Mouse (Mus musculus) embryonic facial prominence, embryonic 12.5 days (tissue): ENCODE measurements around the gene Apoc4. TPM values are rescaled to one million over a fixed set of nuclear protein-coding genes. Genes with fewer than 3 reads are reported as not detected.

Experiments used
- ATAC-seq: fragments of 200-750 bp; cut with Nextera tagmentation; 2 replicates; pipeline ENCODE4 v1.8.0; 2017; ENCODE audit not compliant: insufficient number of reproducible peaks, insufficient read depth, low FRiP score, low TSS enrichment
- H3K27ac ChIP-seq: fragments of 300-500 bp; sonication (generic); 2 replicates; pipeline ENCODE4 v1.5.1; 2016; ENCODE audit warnings: mild to moderate bottlenecking
- H3K27me3 ChIP-seq: fragments of 300-500 bp; sonication (generic); 2 replicates; pipeline ENCODE4 v1.6.1; 2016; ENCODE audit warnings: mild to moderate bottlenecking, moderate library complexity
- H3K36me3 ChIP-seq: fragments of 300-500 bp; sonication (generic); 2 replicates; pipeline ENCODE4 v1.6.1; 2016; ENCODE audit warnings: mild to moderate bottlenecking
- H3K4me1 ChIP-seq: fragments of 300-500 bp; sonication (generic); 2 replicates; pipeline ENCODE4 v1.6.1; 2016
- H3K4me2 ChIP-seq: fragments of 300-500 bp; sonication (generic); replicated peaks from 2 replicates; pipeline ENCODE4 v1.6.1; 2016; ENCODE audit warnings: mild to moderate bottlenecking, moderate library complexity
- H3K4me3 ChIP-seq: fragments of 300-500 bp; sonication (generic); 2 replicates; pipeline ENCODE4 v1.5.1; 2016; ENCODE audit warnings: mild to moderate bottlenecking
- H3K9ac ChIP-seq: fragments of 300-500 bp; sonication (generic); 2 replicates; pipeline ENCODE4 v1.6.1; 2016; ENCODE audit warnings: mild to moderate bottlenecking, moderate library complexity
- H3K9me3 ChIP-seq: fragments of 300-500 bp; sonication (generic); 2 replicates; pipeline ENCODE4 v1.6.1; 2016; ENCODE audit warnings: mild to moderate bottlenecking, moderate library complexity
- WGBS: fragments of 180-500 bp; shearing (Covaris S2); methylation state at CpG from one replicate; pipeline ENCODE4 v1.1.7; 2016; 5-methylcytosine and 5-hydroxymethylcytosine counted together
- polyA plus RNA-seq: library from polyadenylated mRNA; unstranded; fragments of >200 nt; fragmentation: Nextera tagmentation; extraction: Ambion mirVana; gene quantifications from 2 replicates; pipeline ENCODE4 v1.2.1, GENCODE M21; 2016

The Apoc4 gene
- polyA plus RNA-seq, 1 experiment from 2014 or later = not detected

DNA sequence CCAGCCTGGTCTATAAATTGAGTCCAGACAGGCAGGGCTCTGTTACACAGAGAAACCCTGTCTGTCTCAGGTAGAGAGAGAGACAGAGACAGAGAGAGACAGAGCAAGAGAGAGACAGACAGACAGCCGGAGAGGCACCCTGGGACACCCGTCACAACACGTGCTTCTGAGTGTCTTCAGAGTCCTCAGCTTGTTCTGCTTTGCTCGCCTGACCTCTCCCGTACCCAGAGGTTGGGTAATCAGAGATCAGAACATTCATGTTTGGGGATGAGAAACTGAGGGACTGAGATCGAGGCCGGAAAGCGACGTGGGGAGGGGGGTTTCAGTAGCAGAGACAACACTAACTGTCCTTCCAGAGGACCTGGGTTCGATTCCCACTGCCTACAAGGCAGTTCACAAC is 5.5 kb downstream of the Apoc4 start:
- no peak for ATAC-seq
- Histone ChIP-seq H3K4me3 (no peak overlapping the region), H3K4me2 (no peak overlapping the region), H3K4me1 (no peaks in the 10 kb centered on the region), H3K9ac (no peak overlapping the region), H3K27me3 (no peaks in the 10 kb centered on the region), H3K9me3 (no peaks in the 10 kb centered on the region), H3K36me3 (no peaks in the 10 kb centered on the region), H3K27ac (no peak overlapping the region)
- 80% methylated on average over 10 of the region's 10 CpGs for WGBS

DNA sequence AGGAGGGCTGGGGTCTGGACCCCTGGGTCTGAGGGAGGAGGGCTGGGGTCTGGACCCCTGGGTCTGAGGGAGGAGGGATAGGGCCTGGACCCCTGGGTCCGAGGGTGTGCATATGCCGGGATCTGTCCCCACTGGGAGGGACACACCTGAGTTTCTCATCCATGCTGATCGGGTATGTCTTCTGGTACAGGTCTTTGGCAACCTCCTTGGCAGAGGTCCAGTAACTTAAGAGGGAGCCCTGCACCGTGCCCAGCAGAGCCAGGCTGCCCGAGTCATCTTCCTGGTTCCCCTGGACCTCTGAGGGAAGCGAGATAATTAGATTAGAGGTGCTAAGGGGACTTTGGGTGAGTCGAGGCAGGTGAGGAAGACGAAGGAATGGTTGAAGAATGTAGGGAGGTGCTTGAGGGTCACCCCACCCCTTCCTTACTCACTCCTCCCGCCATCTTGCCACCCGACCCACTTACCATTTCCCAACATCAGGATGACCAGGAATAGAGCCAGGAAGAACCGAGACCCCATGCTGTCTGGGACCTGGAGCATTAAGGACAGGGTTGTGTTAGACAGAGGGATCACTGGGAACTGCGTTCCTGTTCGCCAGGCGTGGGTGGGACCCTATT is 8.1 kb downstream of the Apoc4 start:
- no peak overlapping the region for H3K9ac ChIP-seq
- no peak overlapping the region for H3K4me3 ChIP-seq
- peaks cover 4% of the 10 kb centered on the region; the same call in 1 of the 2 replicates for H3K4me1 ChIP-seq
- H3K27ac ChIP-seq = no peak overlapping the region
- no peaks in the 10 kb centered on the region for H3K27me3 ChIP-seq
- WGBS = 62% methylated on average over 14 of the region's 14 CpGs
- no peak overlapping the region for H3K4me2 ChIP-seq
- ATAC-seq = no peak
- no peaks in the 10 kb centered on the region for H3K9me3 ChIP-seq
- H3K36me3 ChIP-seq = no peaks in the 10 kb centered on the region

DNA sequence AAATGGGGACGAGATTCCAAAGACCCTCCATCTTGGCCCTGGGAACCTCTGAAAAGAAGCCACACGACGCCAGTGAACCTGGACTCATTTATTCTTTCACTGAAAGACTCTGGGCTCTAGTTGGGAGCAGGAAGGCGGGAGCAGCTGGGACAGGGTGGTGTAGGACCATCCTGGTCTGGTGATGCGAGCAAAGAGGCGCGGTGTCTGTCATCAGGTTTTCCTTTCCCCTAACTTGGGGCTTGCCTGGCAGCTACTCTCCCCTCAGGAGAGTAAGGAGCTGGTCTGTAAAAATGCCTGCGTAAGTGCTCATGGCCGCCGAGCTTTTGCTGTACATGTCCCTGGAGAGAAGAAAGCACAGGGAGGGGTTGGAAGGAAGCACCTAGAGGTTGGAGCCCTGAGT is 9.8 kb downstream of the Apoc4 start:
- H3K27me3 ChIP-seq = no peaks in the 10 kb centered on the region
- H3K4me3 ChIP-seq = no peak overlapping the region
- no peak overlapping the region for H3K9ac ChIP-seq
- H3K9me3 ChIP-seq = no peaks in the 10 kb centered on the region
- 70% methylated on average over 10 of the region's 10 CpGs for WGBS
- H3K4me1 ChIP-seq = peaks cover 4% of the 10 kb centered on the region; the same call in 1 of the 2 replicates
- no peak overlapping the region for H3K27ac ChIP-seq
- no peak overlapping the region for H3K4me2 ChIP-seq
- H3K36me3 ChIP-seq = no peaks in the 10 kb centered on the region
- ATAC-seq = no peak

DNA sequence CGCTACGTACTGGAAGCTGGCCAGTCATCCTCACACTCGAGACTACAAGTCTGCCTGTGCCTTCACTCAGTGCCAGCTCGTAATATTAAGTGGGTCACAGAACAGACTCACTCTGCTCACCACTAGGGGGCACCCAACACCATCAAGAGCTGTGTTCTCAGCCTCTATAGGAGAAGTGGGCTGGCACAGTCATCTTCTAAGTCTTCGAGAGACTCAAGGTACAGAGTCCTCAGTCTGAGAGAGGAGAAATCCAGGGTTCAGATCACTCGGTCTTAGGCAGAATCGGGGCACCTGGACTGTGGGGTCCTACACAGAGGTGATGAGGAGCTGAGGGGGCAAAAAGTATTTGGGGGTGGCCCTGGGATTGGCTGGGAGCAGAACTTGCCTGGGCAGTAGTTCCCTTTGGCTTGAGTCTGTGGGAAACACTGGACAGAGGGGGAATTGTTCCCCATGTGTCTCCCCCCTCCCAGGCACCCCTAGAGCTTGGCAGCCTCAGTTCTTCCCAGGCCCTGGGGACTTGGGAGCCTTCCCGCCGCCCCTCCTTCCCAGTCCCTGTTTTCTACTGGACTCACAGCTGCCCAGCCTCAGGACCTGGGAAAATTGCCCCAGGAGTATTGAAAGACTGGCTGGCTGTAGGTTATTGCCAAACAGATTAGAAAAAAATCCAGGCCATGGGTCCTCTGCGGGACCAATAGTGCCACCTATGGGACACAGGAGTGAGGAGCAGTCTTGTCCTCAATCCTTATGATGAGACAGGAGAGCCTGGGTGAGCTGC is 12.1 kb downstream of the Apoc4 start:
- Histone ChIP-seq H3K4me1 (peaks cover 9% of the 10 kb centered on the region), H3K27ac (0 out of 2 replicates have a peak overlapping the region, but pooled peaks have one; percentile 1), H3K27me3 (no peaks in the 10 kb centered on the region), H3K36me3 (no peaks in the 10 kb centered on the region), H3K4me3 (0 out of 2 replicates have a peak overlapping the region, but pooled peaks have one; percentile 17), H3K4me2 (peak overlapping the region; percentile 12; the same call in 1 of the 2 replicates), H3K9me3 (no peaks in the 10 kb centered on the region), H3K9ac (no peak overlapping the region)
- 3% methylated on average over 10 of the region's 10 CpGs for WGBS
- peak; percentile 62 for ATAC-seq

DNA sequence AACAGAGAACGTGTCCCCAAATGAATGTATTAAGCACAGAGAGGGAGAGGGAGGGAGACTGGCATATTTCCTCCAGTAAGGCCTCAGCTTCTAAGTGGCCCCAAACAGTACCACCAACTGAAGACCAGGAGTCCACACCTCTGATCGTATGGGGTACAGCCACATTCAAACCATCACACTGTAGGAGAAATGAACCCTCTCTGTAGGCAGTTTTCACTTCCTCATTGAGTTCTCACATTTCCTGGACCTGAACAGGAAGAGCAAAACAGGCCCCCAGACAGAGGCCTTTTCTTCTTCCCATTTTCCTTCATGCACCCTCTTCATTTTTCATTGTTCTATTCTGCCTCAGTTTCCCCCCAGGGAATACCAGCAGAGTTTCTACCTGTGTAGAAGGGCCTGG is 13.8 kb downstream of the Apoc4 start:
- Histone ChIP-seq H3K4me3 (no peak overlapping the region), H3K9me3 (no peaks in the 10 kb centered on the region), H3K27me3 (no peaks in the 10 kb centered on the region), H3K9ac (no peak overlapping the region), H3K36me3 (peaks cover 6% of the 10 kb centered on the region; the same call in 1 of the 2 replicates), H3K4me2 (no peak overlapping the region), H3K27ac (no peak overlapping the region), H3K4me1 (peaks cover 21% of the 10 kb centered on the region)
- no peak for ATAC-seq
- WGBS = 71% methylated on average over 2 of the region's 2 CpGs

DNA sequence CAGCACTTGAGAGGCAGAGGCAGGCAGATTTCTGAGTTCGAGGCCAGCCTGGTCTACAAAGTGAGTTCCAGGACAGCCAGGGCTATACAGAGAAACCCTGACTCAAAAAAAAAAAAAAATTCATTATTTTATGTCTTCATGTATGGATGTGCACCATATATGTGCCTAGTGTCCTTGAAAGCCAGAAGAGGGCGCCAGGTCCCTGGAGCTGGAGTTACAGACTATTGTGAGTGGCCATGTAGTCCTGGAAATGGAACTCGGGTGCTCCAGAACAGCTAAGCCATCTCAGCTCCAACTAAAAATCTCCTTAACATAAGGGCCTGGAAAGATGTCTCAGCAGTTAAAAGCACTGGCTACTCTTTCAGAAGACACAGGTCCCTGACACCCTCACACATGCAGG is 14.5 kb downstream of the Apoc4 start:
- Histone ChIP-seq H3K36me3 (peaks cover 10% of the 10 kb centered on the region), H3K9ac (no peak overlapping the region), H3K4me2 (no peak overlapping the region), H3K4me1 (peaks cover 21% of the 10 kb centered on the region), H3K9me3 (no peaks in the 10 kb centered on the region), H3K4me3 (no peak overlapping the region), H3K27me3 (no peaks in the 10 kb centered on the region), H3K27ac (no peak overlapping the region)
- 66% methylated on average over 3 of the region's 3 CpGs for WGBS
- no peak for ATAC-seq

DNA sequence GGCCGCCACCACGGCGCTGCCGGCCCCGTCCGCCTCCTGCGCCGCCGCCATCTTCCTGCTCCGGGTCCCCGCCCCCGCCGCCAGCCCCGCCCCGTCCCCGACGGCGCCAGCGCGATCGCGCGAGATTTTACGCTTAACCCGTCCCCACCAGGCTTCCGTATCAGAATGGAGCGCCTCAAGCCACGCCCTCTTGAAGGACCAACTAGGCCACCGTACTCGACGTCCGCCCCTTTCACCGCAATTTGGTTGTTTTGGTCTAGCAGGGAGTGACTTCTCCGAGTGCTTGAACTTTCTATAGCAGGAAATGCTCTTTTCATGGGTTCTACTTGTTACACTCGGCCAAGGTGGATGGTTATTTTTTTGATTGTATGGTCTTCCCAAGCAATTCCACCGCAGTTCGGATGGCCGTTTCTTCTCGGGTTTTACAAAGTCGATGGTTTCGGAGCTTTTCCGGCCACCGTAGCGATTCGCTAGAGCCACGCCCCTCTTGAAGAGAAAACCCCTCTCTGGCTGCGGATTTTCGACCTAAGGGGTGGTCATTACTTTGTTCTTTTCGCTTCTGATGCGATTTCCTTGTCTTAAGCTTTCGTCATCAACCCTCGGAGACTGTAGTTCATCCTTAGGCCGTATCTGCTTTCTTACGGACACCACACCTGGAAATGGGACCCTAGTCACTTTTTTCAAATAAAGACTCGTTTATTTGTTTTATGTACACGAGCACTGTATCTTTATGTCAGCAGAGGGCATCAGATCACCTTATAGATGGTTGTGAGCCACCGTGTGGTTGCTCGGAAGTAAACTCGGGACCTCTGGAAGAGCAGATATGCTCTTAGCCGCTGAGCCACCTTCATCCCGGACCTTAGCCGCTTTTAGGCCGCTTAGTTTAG is 16.1 kb downstream of the Apoc4 start, which contains the start of gene Clptm1:
Clptm1 (minus strand) TSS at position 79 of the 887 bp plus-strand sequence.
- Histone ChIP-seq H3K27ac (peak within 1 kb of the TSS; percentile 90), H3K27me3 (no peaks in the 10 kb centered on the region), H3K4me2 (peak within 1 kb of the TSS; percentile 88), H3K9me3 (no peaks in the 10 kb centered on the region), H3K4me3 (peak within 1 kb of the TSS; percentile 100), H3K9ac (peak within 1 kb of the TSS; percentile 98), H3K36me3 (peaks cover 12% of the 10 kb centered on the region), H3K4me1 (peaks cover 21% of the 10 kb centered on the region)
- under 1% methylated on average over 63 of the region's 63 CpGs for WGBS
- peak; percentile 81 for ATAC-seq

DNA sequence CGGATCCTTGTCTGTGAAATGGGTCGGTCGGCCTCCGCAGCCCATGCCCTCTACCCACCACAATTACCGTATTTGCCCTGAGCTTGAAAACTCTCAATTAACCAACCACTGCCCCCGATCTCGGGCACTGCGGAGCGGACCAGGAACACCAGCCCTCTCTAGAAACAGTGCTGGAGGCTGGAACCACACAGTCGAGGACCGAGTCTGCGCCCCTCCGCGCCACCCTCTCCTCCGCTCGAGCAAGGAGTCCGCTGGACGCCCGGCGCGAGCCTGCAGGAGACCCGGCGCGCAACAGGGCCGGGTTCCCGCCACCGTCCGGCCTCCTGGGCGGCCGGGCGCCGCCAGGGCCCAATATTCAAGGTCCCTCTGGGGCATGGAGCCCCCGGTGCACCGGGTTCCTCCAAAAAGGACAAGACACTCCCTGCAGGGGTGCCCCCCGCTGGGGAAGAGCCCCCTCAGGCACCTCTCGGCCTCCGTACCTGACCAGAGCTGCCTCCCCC is 16.8 kb downstream of the Apoc4 start:
- H3K4me3 ChIP-seq = peak overlapping the region; percentile 100
- peak overlapping the region; percentile 98 for H3K9ac ChIP-seq
- H3K27me3 ChIP-seq = no peaks in the 10 kb centered on the region
- H3K27ac ChIP-seq = peak overlapping the region; percentile 90
- ATAC-seq = peak; percentile 11; the same call in 1 of the 2 replicates
- H3K36me3 ChIP-seq = peaks cover 17% of the 10 kb centered on the region
- peak overlapping the region; percentile 88 for H3K4me2 ChIP-seq
- 1% methylated on average over 36 of the region's 37 CpGs for WGBS
- no peaks in the 10 kb centered on the region for H3K9me3 ChIP-seq
- H3K4me1 ChIP-seq = peaks cover 21% of the 10 kb centered on the region

DNA sequence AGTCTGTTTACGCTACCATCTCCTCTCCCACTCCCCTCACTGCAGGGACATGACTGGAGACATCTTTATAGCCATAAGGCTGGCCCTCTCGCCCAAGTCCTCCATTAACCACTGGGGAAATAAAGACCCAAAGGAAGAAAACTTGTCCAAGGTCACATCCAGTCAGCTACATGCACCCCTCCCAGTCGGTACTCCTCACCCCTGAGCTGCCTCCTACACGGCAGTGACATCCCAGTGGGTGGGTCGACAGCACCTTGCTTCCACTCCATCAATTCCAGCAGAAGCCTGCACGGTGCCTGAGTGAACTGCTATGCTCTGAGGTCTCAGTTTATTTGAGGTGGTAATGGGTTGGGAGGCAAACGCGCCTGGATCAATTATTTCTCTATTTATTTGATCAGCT is 17.3 kb downstream of the Apoc4 start:
- Histone ChIP-seq H3K9ac (peak overlapping the region; percentile 98), H3K4me3 (peak overlapping the region; percentile 100), H3K4me2 (peak overlapping the region; percentile 88), H3K9me3 (no peaks in the 10 kb centered on the region), H3K4me1 (peaks cover 17% of the 10 kb centered on the region), H3K36me3 (peaks cover 18% of the 10 kb centered on the region), H3K27ac (no peak overlapping the region), H3K27me3 (no peaks in the 10 kb centered on the region)
- no peak for ATAC-seq
- WGBS = 21% methylated on average over 8 of the region's 8 CpGs

DNA sequence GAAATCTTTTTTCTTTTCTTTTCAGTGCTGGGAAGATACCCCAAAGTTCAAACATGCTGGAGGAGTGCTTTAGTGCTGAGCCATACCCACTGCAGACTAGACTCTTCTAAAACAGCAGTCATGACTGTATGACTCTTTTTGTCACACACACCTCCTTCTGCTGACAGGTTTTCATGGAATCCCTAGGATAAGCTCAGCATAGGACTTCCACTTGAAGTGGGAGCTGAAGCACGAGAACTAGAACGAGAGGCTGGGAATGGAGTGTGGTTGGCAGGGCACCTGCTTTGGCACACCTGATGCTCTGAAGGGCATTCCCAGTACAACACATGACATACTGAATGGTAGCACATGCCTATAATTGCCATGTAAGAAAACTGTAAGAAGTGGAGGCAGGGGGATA is 28.7 kb downstream of the Apoc4 start:
- Histone ChIP-seq H3K4me1 (no peaks in the 10 kb centered on the region), H3K4me3 (no peak overlapping the region), H3K4me2 (no peak overlapping the region), H3K27ac (no peak overlapping the region), H3K9me3 (no peaks in the 10 kb centered on the region), H3K9ac (no peak overlapping the region), H3K27me3 (no peaks in the 10 kb centered on the region), H3K36me3 (peaks cover 71% of the 10 kb centered on the region)
- no peak for ATAC-seq
- WGBS = 94% methylated on average over 2 of the region's 2 CpGs

DNA sequence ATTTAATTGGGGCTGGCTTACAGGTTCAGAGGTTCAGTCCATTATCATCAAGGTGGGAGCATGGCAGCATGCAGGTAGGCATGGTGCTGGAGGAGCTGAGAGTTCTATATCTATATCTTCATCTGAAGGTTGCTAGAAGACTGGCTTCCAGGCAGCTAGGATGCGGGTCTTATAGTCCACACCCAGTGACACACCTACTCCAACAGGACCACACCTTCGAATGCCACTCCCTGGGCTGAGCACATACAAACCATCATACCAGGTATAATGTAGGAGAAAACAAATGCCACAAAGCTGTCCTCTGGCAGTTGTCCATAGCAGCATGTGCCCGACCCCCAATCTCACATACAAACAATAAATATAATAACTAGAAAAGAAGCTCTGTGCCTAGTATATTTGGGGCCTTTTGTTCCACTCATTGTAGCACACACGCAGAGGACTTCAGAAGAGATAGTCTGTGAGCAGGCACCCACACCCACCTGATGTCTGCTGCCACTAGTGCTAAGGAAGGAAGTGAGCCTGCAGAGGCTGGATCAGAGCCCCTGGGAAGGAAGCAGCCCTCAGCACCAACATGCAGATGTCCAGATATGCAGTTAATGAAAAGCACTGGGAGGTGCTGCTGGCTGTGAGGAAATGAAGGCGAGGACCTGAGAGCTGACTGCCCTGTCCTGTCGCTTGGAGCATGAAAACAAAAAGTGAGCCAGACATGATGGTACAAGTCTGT is 30.1 kb downstream of the Apoc4 start:
- H3K9me3 ChIP-seq = no peaks in the 10 kb centered on the region
- 89% methylated on average over 6 of the region's 6 CpGs for WGBS
- H3K4me2 ChIP-seq = no peak overlapping the region
- ATAC-seq = no peak
- no peak overlapping the region for H3K27ac ChIP-seq
- H3K9ac ChIP-seq = no peak overlapping the region
- H3K4me1 ChIP-seq = no peaks in the 10 kb centered on the region
- H3K27me3 ChIP-seq = no peaks in the 10 kb centered on the region
- H3K36me3 ChIP-seq = peaks cover 76% of the 10 kb centered on the region
- H3K4me3 ChIP-seq = no peak overlapping the region
